Mouse (Mus musculus) MEL (cell line): ENCODE measurements around the gene Tmem115. TPM values are rescaled to one million over a fixed set of nuclear protein-coding genes. Genes with fewer than 3 reads are reported as not detected.

Experiments
- DNase-seq: peaks from one replicate; pipeline ENCODE4 v3.0.0; 2011; ENCODE audit warnings: low read depth, low spot score
- H3K27ac ChIP-seq: 2 replicates; pipeline ENCODE4 v1.5.1; 2012; ENCODE audit warnings: low read depth, mild to moderate bottlenecking, control low read depth, low read length, moderate library complexity; ENCODE audit not compliant: control insufficient read depth
- H3K27me3 ChIP-seq, 2 experiments: fragments of 150-350 bp in 1 of 2; sonication (generic) in 1 of 2; 2 replicates each; pipeline ENCODE4 v1.6.1; 2012; ENCODE audit warnings: low read length in 2 of 2, mild to moderate bottlenecking in 2 of 2, improper control_type of control experiment in 1 of 2, moderate library complexity in 1 of 2; ENCODE audit not compliant: insufficient read depth in 2 of 2, control insufficient read depth in 1 of 2
- H3K36me3 ChIP-seq, 2 experiments: 2 replicates each; pipeline ENCODE4 v1.6.1; 2012 to 2014; ENCODE audit warnings: low read length in 2 of 2, improper control_type of control experiment in 1 of 2, inconsistent platforms in 1 of 2, mild to moderate bottlenecking in 1 of 2; ENCODE audit not compliant: insufficient read depth in 2 of 2, control insufficient read depth in 1 of 2
- H3K4me1 ChIP-seq, 2 experiments: fragments of 150-350 bp in 1 of 2; sonication (generic) in 1 of 2; 2 replicates each; pipeline ENCODE4 v1.6.1; 2012; ENCODE audit warnings: low read length in 2 of 2, improper control_type of control experiment in 1 of 2, mild to moderate bottlenecking in 1 of 2; ENCODE audit not compliant: insufficient read depth in 2 of 2, control insufficient read depth in 1 of 2
- H3K4me3 ChIP-seq, 2 experiments: fragments of 150-350 bp in 1 of 2; sonication (generic) in 1 of 2; 2 replicates each; pipeline ENCODE4 v1.5.1; 2012; ENCODE audit warnings: low read depth in 2 of 2, low read length in 2 of 2, mild to moderate bottlenecking in 2 of 2, moderate library complexity in 2 of 2, control low read depth in 1 of 2, improper control_type of control experiment in 1 of 2; ENCODE audit not compliant: control insufficient read depth in 1 of 2, insufficient read depth in 1 of 2
- H3K79me2 ChIP-seq: 2 replicates; pipeline ENCODE4 v1.6.1; 2012; ENCODE audit warnings: mild to moderate bottlenecking, low read length, moderate library complexity; ENCODE audit not compliant: control insufficient read depth, poor library complexity, insufficient read depth
- H3K9ac ChIP-seq: 2 replicates; pipeline ENCODE4 v1.6.1; 2012; ENCODE audit warnings: low read depth, mild to moderate bottlenecking, control low read depth, low read length, moderate library complexity; ENCODE audit not compliant: control insufficient read depth, poor library complexity, severe bottlenecking
- H3K9me3 ChIP-seq: fragments of 150-350 bp; sonication (generic); replicated peaks from 2 replicates; pipeline ENCODE4 v1.6.1; 2012; ENCODE audit warnings: mild to moderate bottlenecking, low read length, improper control_type of control experiment, moderate library complexity; ENCODE audit not compliant: insufficient read depth
- CHD1 ChIP-seq: IDR thresholded peaks from 2 replicates; pipeline ENCODE4 v1.6.1; 2012; ENCODE audit warnings: low read depth, mild to moderate bottlenecking, inconsistent platforms, low read length, improper control_type of control experiment
- ELF1 ChIP-seq: IDR thresholded peaks from 2 replicates; pipeline ENCODE4 v1.6.1; 2014; ENCODE audit warnings: low read depth, mild to moderate bottlenecking, inconsistent platforms, low read length, improper control_type of control experiment, moderate library complexity
- EP300 ChIP-seq, 2 experiments: IDR thresholded peaks; 2 replicates each; pipeline ENCODE4 v1.6.1; 2011; ENCODE audit warnings: improper control_type of control experiment in 2 of 2, low read length in 2 of 2, low read depth in 1 of 2, mild to moderate bottlenecking in 1 of 2
- ETS1 ChIP-seq: IDR thresholded peaks from 2 replicates; pipeline ENCODE4 v1.6.1; 2012; ENCODE audit warnings: low read depth, mild to moderate bottlenecking, inconsistent platforms, low read length, improper control_type of control experiment, moderate library complexity
- GABPA ChIP-seq: IDR thresholded peaks from 2 replicates; pipeline ENCODE4 v1.6.1; 2012; ENCODE audit warnings: low read depth, mild to moderate bottlenecking, inconsistent platforms, low read length, improper control_type of control experiment, moderate library complexity
- KAT2A ChIP-seq: conservative IDR thresholded peaks from 2 replicates; pipeline ENCODE4 v1.6.1; 2012; ENCODE audit warnings: low read depth, low read length, improper control_type of control experiment, inconsistent platforms
- MAFK ChIP-seq: IDR thresholded peaks from 2 replicates; pipeline ENCODE4 v1.6.1; 2011; ENCODE audit warnings: low read depth, mild to moderate bottlenecking, low read length, improper control_type of control experiment, borderline replicate concordance
- MAX ChIP-seq: IDR thresholded peaks from 2 replicates; pipeline ENCODE4 v1.6.1; 2011; ENCODE audit warnings: low read length, improper control_type of control experiment
- MAZ ChIP-seq: IDR thresholded peaks from 2 replicates; pipeline ENCODE4 v1.6.1; 2012; ENCODE audit warnings: low read depth, mild to moderate bottlenecking, inconsistent platforms, low read length, improper control_type of control experiment
- MEF2A ChIP-seq: IDR thresholded peaks from 2 replicates; pipeline ENCODE4 v1.6.1; 2014; ENCODE audit warnings: low read depth, mild to moderate bottlenecking, inconsistent platforms, low read length, improper control_type of control experiment; ENCODE audit not compliant: poor library complexity, insufficient replicate concordance, severe bottlenecking; ENCODE audit errors: extremely low read depth
- MXI1 ChIP-seq: IDR thresholded peaks from 2 replicates; pipeline ENCODE4 v1.6.1; 2011; ENCODE audit warnings: mild to moderate bottlenecking, low read depth, low read length, improper control_type of control experiment
- MYC ChIP-seq: IDR thresholded peaks from 2 replicates; pipeline ENCODE4 v1.6.1; 2011; ENCODE audit warnings: low read depth, mild to moderate bottlenecking, low read length, improper control_type of control experiment, moderate library complexity
- NRF1 ChIP-seq: IDR thresholded peaks from 2 replicates; pipeline ENCODE4 v1.6.1; 2014; ENCODE audit warnings: low read depth, mild to moderate bottlenecking, inconsistent platforms, low read length, improper control_type of control experiment, moderate library complexity; ENCODE audit not compliant: poor library complexity, insufficient read depth, severe bottlenecking
- POLR2A ChIP-seq, 2 experiments: IDR thresholded peaks; 2 replicates each; pipeline ENCODE4 v1.6.1; 2011 to 2012; ENCODE audit warnings: low read length in 2 of 2, mild to moderate bottlenecking in 2 of 2, control low read depth in 1 of 2, improper control_type of control experiment in 1 of 2, low read depth in 1 of 2, moderate library complexity in 1 of 2; ENCODE audit not compliant: control insufficient read depth in 1 of 2, insufficient read depth in 1 of 2, poor library complexity in 1 of 2
- POLR2AphosphoS2 ChIP-seq: IDR thresholded peaks from 2 replicates; pipeline ENCODE4 v1.6.1; 2011; ENCODE audit warnings: low read length, improper control_type of control experiment
- POLR2AphosphoS5 ChIP-seq: IDR thresholded peaks from 2 replicates; pipeline ENCODE4 v1.6.1; 2012; ENCODE audit warnings: low read depth, borderline replicate concordance, mild to moderate bottlenecking, inconsistent platforms, low read length, moderate library complexity, mixed read lengths
- SMC3 ChIP-seq: IDR thresholded peaks from 2 replicates; pipeline ENCODE4 v1.6.1; 2011; ENCODE audit warnings: low read depth, low read length, improper control_type of control experiment
- TAL1 ChIP-seq: IDR thresholded peaks from 2 replicates; pipeline ENCODE4 v1.6.1; 2012; ENCODE audit warnings: mild to moderate bottlenecking, inconsistent platforms, low read length, moderate library complexity, mixed read lengths
- TBP ChIP-seq: IDR thresholded peaks from 2 replicates; pipeline ENCODE4 v1.8.0; 2011; ENCODE audit warnings: low read depth, low read length, improper control_type of control experiment
- UBTF ChIP-seq: IDR thresholded peaks from 2 replicates; pipeline ENCODE4 v1.6.1; 2012; ENCODE audit warnings: low read depth, mild to moderate bottlenecking, inconsistent platforms, low read length, improper control_type of control experiment, moderate library complexity, borderline replicate concordance; ENCODE audit not compliant: insufficient read depth
- USF1 ChIP-seq: IDR thresholded peaks from 2 replicates; pipeline ENCODE4 v1.6.1; 2014; ENCODE audit warnings: low read depth, mild to moderate bottlenecking, inconsistent platforms, low read length, improper control_type of control experiment, moderate library complexity
- ZC3H11A ChIP-seq: IDR thresholded peaks from 2 replicates; pipeline ENCODE4 v1.6.1; 2012; ENCODE audit warnings: low read depth, mild to moderate bottlenecking, inconsistent platforms, low read length, improper control_type of control experiment
- ZMIZ1 ChIP-seq: IDR thresholded peaks from 2 replicates; pipeline ENCODE4 v1.6.1; 2012; ENCODE audit warnings: low read depth, mild to moderate bottlenecking, inconsistent platforms, low read length, improper control_type of control experiment, moderate library complexity
- ZNF384 ChIP-seq: IDR thresholded peaks from 2 replicates; pipeline ENCODE4 v1.6.1; 2012; ENCODE audit warnings: low read depth, mild to moderate bottlenecking, inconsistent platforms, low read length, improper control_type of control experiment
- polyA plus RNA-seq, 2 experiments: library from polyadenylated mRNA; stranded (reverse) in 1 of 2; unstranded in 1 of 2; fragments of >175 nt in 1 of 2; fragments of >200 nt in 1 of 2; gene quantifications; 2 replicates each; pipeline versions ENCODE4 v1.2.1 to v1.2.4; 2012; ENCODE audit warnings: low replicate concordance in 2 of 2, low read depth in 1 of 2; ENCODE audit not compliant: insufficient read length in 2 of 2, insufficient read depth in 1 of 2, missing spikeins in 1 of 2
- total RNA-seq: library from RNA; depleted of rRNA; stranded (reverse); fragments of 300-350 nt; gene quantifications from 2 replicates; pipeline ENCODE4 v1.2.3, GENCODE M21; 2012

Gene Tmem115
- total and polyA plus RNA-seq, 3 experiments = 34.6 to 39.3 TPM; not detected in 1

DNA sequence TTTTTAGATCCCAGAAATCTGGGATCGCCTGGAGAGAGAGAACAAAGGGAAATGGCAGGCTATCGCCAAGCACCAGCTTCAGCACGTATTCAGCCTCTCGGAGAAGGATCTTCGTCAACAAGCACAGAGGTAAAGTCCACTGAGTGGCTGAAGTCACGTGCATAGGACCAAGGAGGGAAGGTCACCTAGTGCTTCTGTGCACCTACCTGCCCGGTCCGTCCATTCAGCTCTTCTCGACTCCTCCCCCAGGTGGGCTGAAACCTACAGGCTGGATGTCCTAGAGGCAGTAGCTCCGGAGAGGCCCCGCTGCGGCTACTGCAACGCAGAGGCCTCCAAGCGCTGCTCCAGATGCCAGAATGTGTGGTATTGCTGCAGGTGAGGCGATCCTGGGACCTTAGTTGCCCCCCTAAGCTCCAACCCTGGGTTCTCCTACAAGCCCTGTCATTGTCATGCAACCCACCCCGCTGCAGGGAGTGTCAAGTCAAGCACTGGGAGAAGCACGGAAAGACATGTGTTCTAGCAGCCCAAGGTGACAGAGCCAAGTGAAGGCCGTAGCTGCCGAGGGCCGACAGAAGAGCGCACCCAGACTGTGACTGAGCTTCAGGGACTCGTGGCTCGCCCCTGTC, 16.9 kb downstream of the Tmem115 start:
- H3K9ac ChIP-seq = peak overlapping the region; percentile 67
- peak overlapping the region; percentile 47 to 55; a peak in 3 of 4 replicates for H3K4me3 ChIP-seq
- H3K79me2 ChIP-seq = peaks cover 18% of the 10 kb centered on the region
- H3K27ac ChIP-seq = no peak overlapping the region
- peaks cover 0 to 15% of the 10 kb centered on the region in 2 experiments; a peak in 2 of 4 replicates for H3K36me3 ChIP-seq
- no peak for DNase-seq
- TF ChIP-seq POLR2AphosphoS2 (no peak), MAX (peak; percentile 53; the same call in 1 of the 2 replicates)
- TF ChIP-seq, all 39 proteins: peak for 1
- H3K27me3 ChIP-seq = no peaks in the 10 kb centered on the region
- peaks cover 10 to 25% of the 10 kb centered on the region in 2 experiments for H3K4me1 ChIP-seq
- no peaks in the 10 kb centered on the region for H3K9me3 ChIP-seq

DNA sequence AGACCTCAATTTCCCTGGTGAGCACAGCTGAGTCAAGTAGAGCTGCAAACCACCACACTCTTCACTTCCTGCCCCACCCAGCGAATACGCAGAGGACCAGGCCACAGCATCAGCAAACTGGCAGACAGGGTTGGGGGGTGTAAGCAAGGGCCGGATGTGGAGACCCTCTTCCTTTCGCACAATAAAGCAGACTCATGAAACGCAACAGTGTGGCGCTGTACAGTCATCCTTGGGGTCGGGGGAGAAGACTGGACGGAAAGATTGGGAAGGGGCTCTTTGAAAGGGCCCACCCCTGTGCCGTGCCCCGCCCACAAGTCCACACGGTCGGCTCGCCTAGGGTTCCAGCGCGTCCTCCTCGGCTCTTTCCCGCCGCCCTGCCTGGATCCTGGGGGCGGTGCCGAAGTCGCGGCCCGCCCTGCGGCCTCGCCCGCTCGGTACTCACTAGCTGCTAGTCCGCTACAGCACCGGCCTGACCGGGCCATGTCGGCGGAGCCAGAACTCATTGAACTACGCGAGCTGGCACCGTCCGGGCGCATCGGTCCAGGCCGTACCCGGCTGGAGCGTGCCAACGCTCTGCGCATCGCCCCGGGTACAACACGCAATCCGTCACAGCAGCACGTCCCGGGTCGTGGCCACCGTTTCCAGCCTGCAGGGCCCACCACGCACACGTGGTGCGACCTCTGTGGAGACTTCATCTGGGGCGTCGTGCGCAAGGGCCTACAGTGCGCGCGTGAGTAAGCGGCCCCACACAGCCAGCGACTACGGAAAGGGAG, 17.6 kb downstream of the Tmem115 start, which contains the start of gene Rassf1:
Rassf1 (plus strand) TSS at position 439 of the 773 bp plus-strand sequence.
- Histone ChIP-seq H3K9me3 (no peaks in the 10 kb centered on the region), H3K4me1 (peaks cover 10 to 29% of the 10 kb centered on the region in 2 experiments), H3K4me3 (peak within 1 kb of the TSS; percentile 47 to 55), H3K36me3 (peaks cover 0 to 22% of the 10 kb centered on the region in 2 experiments; a peak in 2 of 4 replicates), H3K27ac (peak within 1 kb of the TSS; percentile 11; the same call in 1 of the 2 replicates), H3K27me3 (no peaks in the 10 kb centered on the region), H3K9ac (peak within 1 kb of the TSS; percentile 67), H3K79me2 (peaks cover 25% of the 10 kb centered on the region)
- peak; percentile 80 for DNase-seq
- no peak for TF ChIP-seq ZC3H11A
- TF ChIP-seq TAL1 = no peak
- TF ChIP-seq MYC = 0 out of 2 replicates have a peak, but pooled peaks have one; percentile 11
- TF ChIP-seq KAT2A = no peak
- TF ChIP-seq UBTF = 0 out of 2 replicates have a peak, but pooled peaks have one; percentile 35
- TF ChIP-seq EP300 (IDR thresholded peaks at IDR 0.05; ENCODE audit: low read depth in 1 of 2, low read length in 2 of 2) = no peak
- TF ChIP-seq ELF1 = peak; percentile 32; the same call in 1 of the 2 replicates
- TF ChIP-seq ZNF384 = no peak
- no peak for TF ChIP-seq POLR2AphosphoS5
- TF ChIP-seq SMC3 = no peak
- TF ChIP-seq ETS1 = peak; percentile 72; the same call in 1 of the 2 replicates
- peak; percentile 66 for TF ChIP-seq MXI1
- TF ChIP-seq MAFK = no peak
- no peak for TF ChIP-seq GABPA
- no peak for TF ChIP-seq USF1
- no peak for TF ChIP-seq MAZ
- TF ChIP-seq ZMIZ1 = no peak
- TF ChIP-seq TBP = 0 out of 2 replicates have a peak, but pooled peaks have one; percentile 17
- 0 out of 2 replicates have a peak, but pooled peaks have one; percentile 22 for TF ChIP-seq NRF1
- TF ChIP-seq CHD1 = no peak
- no peak for TF ChIP-seq MEF2A
- peak; percentile 54 to 55; a peak in 1 of 4 replicates for TF ChIP-seq POLR2A (IDR thresholded peaks at IDR 0.05; ENCODE audit: control insufficient read depth in 1 of 2, insufficient read depth in 1 of 2, low read depth in 1 of 2, low read length in 2 of 2, poor library complexity in 1 of 2)
- TF ChIP-seq MAX = peak; percentile 74
